Mouse (Mus musculus) monocyte, adult 5-6 weeks (primary cell): Measurements from ENCODE around the gene Snip1. TPM values are rescaled to one million over a fixed set of nuclear protein-coding genes. Genes with fewer than 3 reads are reported as not detected.
A peak's percentile ranks its signal among the peaks of the same experiment; 100 is the strongest.

Experiments used
- ATAC-seq: fragments of 153-309, 156-312 bp; replicated peaks from 2 replicates; pipeline ENCODE4 v1.8.0; 2017; ENCODE audit warnings: mild to moderate bottlenecking; ENCODE audit not compliant: low TSS enrichment, insufficient number of reproducible peaks, severe bottlenecking, poor library complexity, low FRiP score
- total RNA-seq: library from RNA; stranded (forward); fragments of 200-1000, 200-491, 200-594 nt; gene quantifications from 3 replicates; pipeline ENCODE4 v1.2.3, GENCODE M21; 2017

Gene Snip1
- total RNA-seq, 1 experiment from 2014 or later = 40.5 TPM

- no peak for ATAC-seq
Observed at GRCm38 (mm10) chr4:125093031-125093430, 26.6 kb downstream of the Snip1 start.

GRCm38 (mm10) chr4:125096066-125096465 lies 29.6 kb downstream of the Snip1 start:
- ATAC-seq = no peak

GRCm38 (mm10) chr4:125097412-125097811 lies 30.9 kb downstream of the Snip1 start:
- no peak for ATAC-seq

- peak; percentile 73 for ATAC-seq
Observed at GRCm38 (mm10) chr4:125099458-125099857, 33.0 kb downstream of the Snip1 start.

- no peak for ATAC-seq
Observed at GRCm38 (mm10) chr4:125101334-125101733, 34.9 kb downstream of the Snip1 start.

DNA sequence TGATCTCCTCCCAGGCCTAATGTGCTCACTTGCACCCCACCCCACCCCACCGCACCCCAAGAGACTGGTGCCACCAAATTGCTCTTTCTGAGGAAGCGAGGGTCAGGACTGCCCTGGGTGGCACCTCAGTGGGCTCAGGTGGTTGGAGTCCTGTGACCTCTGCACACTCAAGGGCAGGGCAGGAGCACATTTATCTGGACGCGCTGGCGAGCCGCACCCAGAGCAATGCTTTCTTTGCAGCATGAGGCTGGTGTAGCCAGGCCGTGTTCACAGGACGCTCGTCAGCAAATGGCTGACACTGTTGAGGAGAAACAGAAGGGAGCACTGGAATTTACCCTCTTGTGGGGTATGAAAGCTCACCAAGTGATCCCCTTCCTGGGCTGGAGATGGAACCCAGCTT lies 38.9 kb downstream of the Snip1 start:
- no peak for ATAC-seq

GRCm38 (mm10) chr4:125114638-125115037 lies 48.2 kb downstream of the Snip1 start:
- peak; percentile 40 for ATAC-seq

GRCm38 (mm10) chr4:125115081-125115480 lies 48.6 kb downstream of the Snip1 start:
- ATAC-seq = 0 out of 2 replicates have a peak, but pooled peaks have one; percentile 1

GRCm38 (mm10) chr4:125115710-125116089 lies 49.2 kb downstream of the Snip1 start:
- ATAC-seq = no peak

GRCm38 (mm10) chr4:125116090-125116861 lies 49.8 kb downstream of the Snip1 start:
- peak; percentile 49 for ATAC-seq

- no peak for ATAC-seq
Observed at GRCm38 (mm10) chr4:125116929-125117328, 50.5 kb downstream of the Snip1 start.

DNA sequence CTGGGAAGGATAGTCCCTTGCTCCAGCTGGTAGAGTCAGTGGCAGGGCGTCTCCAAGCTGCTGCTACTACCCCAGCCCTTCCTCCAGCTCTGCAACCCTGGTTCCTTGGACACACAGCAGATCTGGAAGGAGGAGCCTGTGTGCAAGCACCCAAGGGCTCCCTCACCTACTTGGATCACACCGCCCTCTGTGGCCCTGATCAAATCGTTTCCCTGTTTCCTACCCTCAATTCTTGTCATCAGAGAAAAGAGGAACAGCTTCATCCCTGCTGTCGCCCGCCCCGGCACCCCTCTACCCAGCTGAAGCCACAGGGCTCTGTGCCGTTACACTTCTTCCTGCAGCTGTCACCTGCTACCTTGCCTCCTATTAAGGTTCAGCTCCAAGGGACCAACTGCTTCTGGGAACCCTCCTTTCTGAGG lies 51.4 kb downstream of the Snip1 start:
- peak; percentile 33 for ATAC-seq

DNA sequence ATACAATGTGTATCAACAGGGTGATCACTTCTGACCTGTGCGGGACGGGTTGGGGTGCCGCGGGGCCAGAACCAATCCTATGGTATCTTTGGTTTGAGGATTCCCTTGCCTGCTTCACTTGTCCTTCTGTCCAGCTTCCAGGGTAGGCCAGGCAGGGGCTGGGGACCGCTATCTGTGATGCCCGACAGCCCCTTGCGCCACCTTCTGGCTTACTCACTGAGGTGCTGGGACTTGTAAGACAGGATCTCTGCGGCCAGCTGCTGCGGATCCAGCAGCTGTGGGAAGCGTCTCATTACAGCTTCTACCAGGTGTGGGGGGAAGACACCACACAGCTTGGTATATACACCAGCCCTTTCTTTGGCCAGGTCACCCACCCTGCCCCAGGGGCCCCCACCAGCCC lies 52.6 kb downstream of the Snip1 start:
- ATAC-seq = no peak

- no peak for ATAC-seq
Observed at GRCm38 (mm10) chr4:125119721-125120120, 53.2 kb downstream of the Snip1 start.

DNA sequence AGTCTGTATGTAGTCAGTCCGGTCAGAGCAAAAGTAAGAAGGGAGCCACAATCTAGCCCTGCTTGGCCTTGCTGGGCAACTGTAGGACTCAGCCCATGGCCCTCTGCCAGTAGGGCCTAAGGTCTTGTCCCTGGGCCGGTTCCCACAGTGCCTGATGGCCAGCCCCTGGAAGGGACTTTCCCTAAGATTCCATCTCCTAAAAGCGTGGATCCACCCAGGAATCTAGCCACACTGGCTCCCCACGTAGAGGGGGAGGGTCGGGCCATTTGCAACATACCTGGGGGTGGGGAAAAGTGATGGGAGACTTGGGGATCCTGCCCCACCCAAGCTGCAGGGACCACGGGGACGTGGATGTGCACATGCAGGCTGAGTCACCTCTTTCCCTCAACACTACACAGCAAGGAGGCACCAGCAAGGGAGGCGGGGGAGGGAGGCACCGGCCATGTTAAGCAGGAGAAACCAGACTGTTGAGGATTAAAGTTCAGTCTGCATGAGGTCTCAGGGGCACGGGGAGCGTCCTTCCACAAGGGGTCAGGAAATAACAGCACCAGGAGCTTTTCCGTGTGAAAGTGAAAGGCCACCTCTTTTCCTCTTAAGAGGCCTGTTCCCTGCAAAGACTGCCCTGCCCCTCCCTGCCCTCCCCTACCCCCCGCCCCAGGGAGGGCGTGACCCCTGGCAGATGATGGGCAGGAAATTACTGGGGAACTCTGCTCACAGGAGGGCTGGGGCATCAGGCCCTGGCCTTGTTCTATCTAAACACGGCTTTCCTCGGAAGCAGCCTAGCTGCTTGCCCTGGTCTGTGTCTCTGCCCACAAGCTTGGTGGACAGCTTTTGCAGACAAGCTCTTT lies 56.2 kb downstream of the Snip1 start:
- no peak for ATAC-seq

- ATAC-seq = no peak
Observed at GRCm38 (mm10) chr4:125123279-125123671, 56.8 kb downstream of the Snip1 start.
